Mouse (Mus musculus): Measurements from ENCODE around the gene Sptbn4.

DNA sequence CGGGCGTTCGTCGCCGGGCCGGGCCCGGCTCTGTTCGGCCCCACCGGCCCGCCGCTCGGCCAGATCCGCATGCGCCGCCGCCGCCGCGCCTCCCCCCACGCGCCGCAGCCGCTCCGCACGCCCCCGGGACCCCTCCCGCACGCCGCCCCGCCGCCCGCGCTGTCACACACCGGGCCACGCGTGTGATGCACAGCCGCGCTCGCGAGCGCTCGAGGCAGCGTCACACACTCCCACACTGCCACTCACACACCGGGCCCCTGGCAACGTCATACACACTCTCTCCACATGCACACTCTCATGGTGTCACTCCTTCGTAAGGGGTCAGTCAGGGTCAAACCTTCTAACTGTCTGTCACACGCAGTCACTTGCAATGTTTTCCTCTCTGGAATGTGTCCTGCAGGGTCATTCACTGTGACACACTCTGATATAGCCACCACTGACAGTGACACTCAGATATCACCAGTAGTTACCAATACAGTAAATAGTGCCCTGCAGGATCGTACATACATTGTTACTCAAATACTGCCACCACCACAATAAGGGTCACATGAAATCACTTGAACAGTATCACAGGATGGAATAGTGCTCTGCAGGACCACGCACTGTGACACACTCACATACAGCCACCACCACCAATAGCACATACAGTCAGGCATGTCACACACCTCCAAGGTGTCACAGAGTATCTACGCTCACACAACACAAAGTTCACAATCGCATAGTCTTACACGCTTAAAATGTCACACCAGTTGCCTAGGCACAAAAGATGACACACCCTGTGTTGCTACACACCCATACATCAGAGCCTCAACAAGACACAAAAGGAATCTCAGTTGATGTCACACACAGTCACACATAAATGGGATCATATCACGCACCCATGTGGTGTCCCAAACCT is 716 bp downstream of the Sptbn4 start:
- no peak for TF ChIP-seq CHD2 (IDR thresholded peaks at IDR 0.05; ENCODE audit: low read depth, low read length)
- TF ChIP-seq ZNF384 (IDR thresholded peaks at IDR 0.05; ENCODE audit: low read depth, low read length) = no peak
- no peak for TF ChIP-seq MAFK (IDR thresholded peaks at IDR 0.05; ENCODE audit: insufficient read depth, low read depth, low read length)
- no peak for TF ChIP-seq ZC3H11A (IDR thresholded peaks at IDR 0.05; ENCODE audit: borderline replicate concordance, low read depth, low read length)

All from ES-E14 (cell line).